Mouse (Mus musculus) stomach, postnatal 0 days (tissue): Measurements from ENCODE around the gene Stk11.

Experiments used
- CTCF ChIP-seq: IDR thresholded peaks from 2 replicates; pipeline ENCODE4 v1.5.1; 2016; ENCODE audit warnings: antibody characterized with exemption, low read depth, mild to moderate bottlenecking, moderate library complexity
- EP300 ChIP-seq: optimal IDR thresholded peaks from 2 replicates; pipeline ENCODE3; 2016; ENCODE audit warnings: antibody characterized with exemption

DNA sequence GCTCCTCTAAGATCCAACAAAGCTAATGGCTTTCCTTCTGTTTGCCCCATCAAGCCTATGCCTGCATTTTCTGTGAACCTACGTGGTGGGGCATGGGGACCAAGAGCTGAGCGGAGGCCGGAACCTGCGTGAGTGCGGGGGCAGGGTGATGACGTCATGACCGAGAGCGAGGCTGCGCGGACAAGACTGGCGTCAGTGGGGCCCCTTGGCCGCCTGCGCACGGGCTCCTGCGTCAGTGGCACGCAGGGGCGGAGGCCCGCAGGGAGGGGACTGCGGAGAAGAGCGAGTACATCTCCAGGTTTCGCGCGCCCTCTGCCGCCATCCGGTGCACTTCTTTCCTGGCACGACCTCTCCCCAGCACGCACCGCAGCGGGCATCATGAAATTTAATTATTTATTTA is 25.6 kb downstream of the Stk11 start:
- TF ChIP-seq CTCF, result peak; percentile 78
- TF ChIP-seq EP300, result no peak
